Mouse (Mus musculus) lung, adult 18-20 months (tissue): ENCODE measurements around the gene Dnah7c.
"Not testable (repeated sequence)": the region's sequence is repeated elsewhere in the genome, so short reads cannot be mapped to it uniquely, and the experiment has no call there.

Experiments
- DNase-seq, 2 experiments: peaks; one replicate each; pipeline ENCODE4 v3.0.0; 2022; ENCODE audit warnings: mixed read lengths in 2 of 2

The Dnah7c gene

GRCm38 (mm10) chr1:46733405-46734106 is 308.2 kb downstream of the Dnah7c start:
- not testable (repeated sequence) for DNase-seq

- not testable (repeated sequence) for DNase-seq
Observed at GRCm38 (mm10) chr1:46734455-46734854, 309.1 kb downstream of the Dnah7c start.

GRCm38 (mm10) chr1:46764600-46764999 is 339.2 kb downstream of the Dnah7c start:
- DNase-seq = not testable (repeated sequence)

- not testable (repeated sequence) for DNase-seq
Observed at GRCm38 (mm10) chr1:46769318-46769717, 343.9 kb downstream of the Dnah7c start.

GRCm38 (mm10) chr1:46770077-46770695 is 344.8 kb downstream of the Dnah7c start:
- not testable (repeated sequence) for DNase-seq

- DNase-seq = peak in 1 of 2 experiments; percentile 2
Observed at GRCm38 (mm10) chr1:46782227-46782626, 356.8 kb downstream of the Dnah7c start.

GRCm38 (mm10) chr1:46805074-46805473 is 379.7 kb downstream of the Dnah7c start:
- DNase-seq = no peak

- not testable (repeated sequence) for DNase-seq
Observed at GRCm38 (mm10) chr1:46808630-46809029, 383.2 kb downstream of the Dnah7c start.

- no peak for DNase-seq
Observed at GRCm38 (mm10) chr1:46817934-46818333, 392.5 kb downstream of the Dnah7c start.

- no peak for DNase-seq
Observed at GRCm38 (mm10) chr1:46822256-46822972, 397.0 kb downstream of the Dnah7c start.

- DNase-seq = no peak
Observed at GRCm38 (mm10) chr1:46830066-46830843, 404.9 kb downstream of the Dnah7c start.

GRCm38 (mm10) chr1:46831927-46832326 is 406.5 kb downstream of the Dnah7c start:
- DNase-seq = peak; percentile 11 to 32

GRCm38 (mm10) chr1:46843406-46843805 is 418.0 kb downstream of the Dnah7c start:
- no peak for DNase-seq

GRCm38 (mm10) chr1:46844281-46844680 is 418.9 kb downstream of the Dnah7c start:
- DNase-seq = no peak

- no peak for DNase-seq
Observed at GRCm38 (mm10) chr1:46845221-46845620, 419.8 kb downstream of the Dnah7c start.

- peak; percentile 56 to 76 for DNase-seq
Observed at GRCm38 (mm10) chr1:46849758-46850157, 424.4 kb downstream of the Dnah7c start.

- DNase-seq = no peak
Observed at GRCm38 (mm10) chr1:46851586-46851985, 426.2 kb downstream of the Dnah7c start.

- no peak for DNase-seq
Observed at GRCm38 (mm10) chr1:46852216-46852599, 426.8 kb downstream of the Dnah7c start.

GRCm38 (mm10) chr1:46852600-46853272 is 427.3 kb downstream of the Dnah7c start:
- DNase-seq = peak; percentile 67 to 73

- peak; percentile 95 to 96 for DNase-seq
Observed at GRCm38 (mm10) chr1:46853317-46854035, 428.1 kb downstream of the Dnah7c start.
